Mouse (Mus musculus): ENCODE data around the gene Sesn3. TPM values are rescaled to one million over a fixed set of nuclear protein-coding genes. Genes with fewer than 3 reads are reported as not detected.
"Not testable (repeated sequence)": the region's sequence is repeated elsewhere in the genome, so short reads cannot be mapped to it uniquely, and the experiment has no call there.

Gene Sesn3
- polyA plus RNA-seq, 1 experiment from 2014 or later, result 19.7 TPM

DNA sequence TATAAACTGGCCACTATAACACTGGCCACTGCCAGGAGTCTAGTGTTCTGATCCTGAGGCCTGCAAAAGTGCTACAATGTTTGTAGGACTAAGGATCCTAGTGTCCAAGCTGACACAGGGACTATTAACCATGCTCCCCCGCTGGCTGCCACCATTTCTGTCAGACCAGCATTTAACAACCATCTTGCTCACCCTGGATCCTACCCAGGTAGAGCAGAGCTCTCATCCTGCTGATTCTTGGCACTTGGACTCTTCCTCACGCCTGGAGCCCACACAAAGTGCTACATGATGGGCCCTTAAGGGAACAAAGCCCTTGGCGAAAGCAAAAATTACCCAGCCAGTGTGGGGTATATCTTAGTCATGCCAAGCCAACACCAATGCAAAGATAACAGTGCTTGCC is 62.0 kb downstream of the Sesn3 start:
- Histone ChIP-seq H3K9me3 (no peaks in the 10 kb centered on the region), H3K4me1 (no peaks in the 10 kb centered on the region), H3K4me2 (replicated peaks) (no peak overlapping the region), H3K27ac (no peak overlapping the region), H3K36me3 (peaks cover 4% of the 10 kb centered on the region; the same call in 1 of the 2 replicates), H3K27me3 (replicated peaks) (no peaks in the 10 kb centered on the region), H3K9ac (no peak overlapping the region), H3K4me3 (no peak overlapping the region)
- 85% methylated on average over 3 of the region's 3 CpGs for WGBS
- no peak for ATAC-seq (ENCODE audit: low FRiP score, low read depth)

DNA sequence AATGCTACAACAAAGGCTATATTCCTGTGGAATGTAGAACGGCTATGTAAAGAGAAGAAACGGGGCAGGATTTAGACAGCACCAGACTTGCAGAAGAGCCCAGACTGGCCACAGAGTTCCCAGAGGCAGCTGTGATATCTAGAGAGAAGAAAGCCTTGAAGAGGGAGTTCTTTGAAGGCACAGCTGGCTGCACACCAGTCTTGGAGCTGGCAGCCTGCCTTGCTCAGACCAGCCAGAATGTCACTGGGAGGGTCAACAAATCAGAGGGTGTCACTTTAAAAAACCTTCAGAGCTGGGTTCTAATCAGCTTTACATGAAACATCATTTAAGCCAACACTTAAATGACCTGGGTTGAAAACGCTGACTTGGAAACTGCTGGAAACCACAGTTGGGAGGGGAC is 63.8 kb downstream of the Sesn3 start:
- Histone ChIP-seq H3K9me3 (no peaks in the 10 kb centered on the region), H3K9ac (no peak overlapping the region)

DNA sequence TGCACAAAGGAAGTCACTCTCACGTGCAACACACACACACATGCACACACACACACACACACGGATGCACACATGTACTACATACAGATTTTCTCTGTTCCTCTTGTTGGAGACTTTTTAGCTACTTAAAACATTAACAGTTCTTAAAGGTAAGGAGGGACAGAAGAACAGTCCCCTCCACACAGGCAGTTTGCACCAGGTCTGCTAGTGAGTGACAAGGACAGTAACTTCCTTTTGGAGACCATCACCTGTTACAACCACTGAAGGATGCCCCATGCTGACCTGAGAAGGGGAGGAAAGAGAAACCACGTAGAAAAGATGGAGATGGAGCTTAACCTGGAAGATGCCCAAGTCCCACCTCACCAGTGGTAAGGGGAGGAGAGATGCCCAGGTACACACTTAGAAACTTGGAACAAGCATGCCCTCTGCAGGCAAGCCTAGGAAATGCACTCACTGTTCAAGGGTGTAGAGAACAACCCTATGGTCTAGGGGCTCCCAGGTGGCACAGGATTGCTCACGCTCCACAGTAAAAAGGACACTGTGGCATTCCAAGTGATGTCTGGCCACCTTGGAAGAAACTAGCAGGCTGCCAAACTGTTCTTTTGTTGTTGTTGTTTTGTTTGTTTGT is 67.3 kb downstream of the Sesn3 start:
- Histone ChIP-seq H3K4me3 (no peak overlapping the region), H3K4me1 (no peaks in the 10 kb centered on the region), H3K36me3 (no peaks in the 10 kb centered on the region), H3K9ac (no peak overlapping the region), H3K27ac (no peak overlapping the region), H3K27me3 (replicated peaks) (no peaks in the 10 kb centered on the region), H3K9me3 (no peaks in the 10 kb centered on the region), H3K4me2 (replicated peaks) (no peak overlapping the region)
- WGBS, result 61% methylated on average over 4 of the region's 4 CpGs
- ATAC-seq (ENCODE audit: low FRiP score, low read depth), result peak; percentile 87

More for the DNA sequence above, 63.8 kb downstream of the Sesn3 start:
- Histone ChIP-seq H3K36me3 (no peaks in the 10 kb centered on the region), H3K4me3 (no peak overlapping the region), H3K27me3 (replicated peaks) (no peaks in the 10 kb centered on the region), H3K27ac (no peak overlapping the region), H3K4me2 (replicated peaks) (no peak overlapping the region), H3K4me1 (no peaks in the 10 kb centered on the region)
- ATAC-seq (ENCODE audit: low FRiP score, low read depth), result no peak
- WGBS, result 86% methylated on average over 3 of the region's 3 CpGs

DNA sequence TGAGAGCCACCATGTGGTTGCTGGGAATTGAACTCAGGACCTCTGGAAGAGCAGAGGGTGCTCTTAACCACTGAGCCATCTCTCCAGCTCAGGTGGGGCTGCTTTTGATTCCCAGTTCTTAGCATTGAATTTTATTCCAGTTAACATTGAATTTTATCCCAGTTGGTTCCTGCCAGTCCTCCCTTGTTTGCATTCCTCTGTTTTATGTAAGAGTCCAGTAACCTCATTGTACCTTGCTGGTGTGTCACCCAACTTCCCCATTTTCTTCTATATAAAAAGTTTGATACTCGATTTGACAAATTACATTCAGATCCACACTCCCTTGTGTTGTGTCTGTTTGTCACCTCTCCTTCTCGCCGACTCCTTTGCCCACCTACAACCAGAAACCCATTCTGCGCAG is 71.0 kb downstream of the Sesn3 start:
- H3K36me3 ChIP-seq; H3K27ac ChIP-seq; H3K4me2 ChIP-seq (replicated peaks); H3K4me3 ChIP-seq; H3K9ac ChIP-seq; H3K4me1 ChIP-seq; H3K27me3 ChIP-seq (replicated peaks); H3K9me3 ChIP-seq; ATAC-seq (ENCODE audit: low FRiP score, low read depth): not testable (repeated sequence)
- 92% methylated on average over 4 of the region's 4 CpGs for WGBS

DNA sequence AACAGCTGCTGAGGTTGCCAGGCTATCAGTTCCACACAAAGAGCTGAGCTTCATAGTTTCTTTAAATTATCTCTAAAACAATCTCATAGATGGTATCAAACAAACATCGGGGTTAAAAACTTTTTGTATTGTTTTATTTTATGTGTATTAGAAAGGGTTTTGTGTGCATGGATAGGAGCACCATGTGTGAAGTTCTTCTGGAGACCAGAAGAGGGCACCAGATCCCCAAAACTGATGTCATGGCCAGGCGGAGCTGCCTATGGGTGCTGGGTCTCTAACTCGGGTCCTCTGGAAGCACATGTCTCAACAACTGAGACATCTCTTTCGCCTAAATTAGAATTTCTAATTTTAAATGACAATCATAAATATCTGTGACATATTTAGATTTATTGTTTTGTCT is 73.5 kb downstream of the Sesn3 start:
- Histone ChIP-seq H3K9ac (no peak overlapping the region), H3K27ac (no peak overlapping the region), H3K4me1 (no peaks in the 10 kb centered on the region), H3K4me2 (replicated peaks) (no peak overlapping the region), H3K4me3 (no peak overlapping the region), H3K36me3 (no peaks in the 10 kb centered on the region), H3K9me3 (no peaks in the 10 kb centered on the region), H3K27me3 (replicated peaks) (no peaks in the 10 kb centered on the region)
- ATAC-seq (ENCODE audit: low FRiP score, low read depth), result no peak
- 61% methylated on average over 4 of the region's 4 CpGs for WGBS

DNA sequence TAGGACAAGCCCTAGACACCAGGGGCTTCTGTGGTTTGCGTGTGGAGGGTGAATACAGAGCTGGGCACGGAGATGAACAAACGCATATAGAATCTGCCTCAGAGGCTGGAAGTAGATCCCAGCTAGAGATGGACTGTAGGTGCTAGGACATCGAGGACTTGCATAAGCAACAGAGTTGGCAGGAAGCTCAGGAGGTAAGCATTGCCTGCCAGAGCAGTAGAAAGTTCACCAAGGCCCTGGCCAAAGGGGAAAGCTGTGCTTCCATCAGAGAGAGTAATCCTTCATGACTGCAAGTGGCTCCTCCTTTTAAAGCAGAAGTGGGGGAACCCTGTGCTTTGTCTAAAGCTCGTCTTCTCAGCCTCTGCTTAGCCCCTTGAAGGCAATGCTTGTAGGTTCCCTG is 74.5 kb downstream of the Sesn3 start:
- Histone ChIP-seq H3K9me3 (no peaks in the 10 kb centered on the region), H3K4me3 (no peak overlapping the region), H3K4me2 (replicated peaks) (no peak overlapping the region), H3K9ac (no peak overlapping the region), H3K4me1 (no peaks in the 10 kb centered on the region), H3K27ac (no peak overlapping the region), H3K36me3 (no peaks in the 10 kb centered on the region), H3K27me3 (replicated peaks) (no peaks in the 10 kb centered on the region)
- no peak for ATAC-seq (ENCODE audit: low FRiP score, low read depth)
- 89% methylated on average over 5 of the region's 5 CpGs for WGBS

DNA sequence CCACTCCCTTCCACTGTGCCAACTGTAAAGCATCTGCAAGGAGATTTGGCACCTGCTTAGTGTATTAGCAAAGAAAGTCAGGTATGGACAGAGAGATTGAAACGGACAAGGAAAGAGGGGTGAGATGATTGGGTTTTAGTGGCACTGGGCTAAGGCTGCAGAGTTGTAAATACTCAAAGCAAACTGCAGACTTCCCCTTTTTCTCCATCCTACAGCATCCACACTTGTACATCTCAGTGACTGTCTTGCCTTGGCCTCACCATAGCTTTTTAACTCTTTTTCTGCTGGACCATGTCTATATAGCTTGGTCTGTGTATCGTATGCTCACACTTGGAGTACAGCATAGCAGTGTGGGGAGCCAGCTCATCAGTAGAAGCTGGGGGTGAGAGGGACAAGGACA is 75.9 kb downstream of the Sesn3 start:
- Histone ChIP-seq H3K9me3 (no peaks in the 10 kb centered on the region), H3K27ac (no peak overlapping the region), H3K36me3 (no peaks in the 10 kb centered on the region), H3K4me2 (replicated peaks) (no peak overlapping the region), H3K4me1 (no peaks in the 10 kb centered on the region), H3K4me3 (no peak overlapping the region), H3K27me3 (replicated peaks) (no peaks in the 10 kb centered on the region), H3K9ac (no peak overlapping the region)
- 85% methylated on average over 2 of the region's 2 CpGs for WGBS
- no peak for ATAC-seq (ENCODE audit: low FRiP score, low read depth)

DNA sequence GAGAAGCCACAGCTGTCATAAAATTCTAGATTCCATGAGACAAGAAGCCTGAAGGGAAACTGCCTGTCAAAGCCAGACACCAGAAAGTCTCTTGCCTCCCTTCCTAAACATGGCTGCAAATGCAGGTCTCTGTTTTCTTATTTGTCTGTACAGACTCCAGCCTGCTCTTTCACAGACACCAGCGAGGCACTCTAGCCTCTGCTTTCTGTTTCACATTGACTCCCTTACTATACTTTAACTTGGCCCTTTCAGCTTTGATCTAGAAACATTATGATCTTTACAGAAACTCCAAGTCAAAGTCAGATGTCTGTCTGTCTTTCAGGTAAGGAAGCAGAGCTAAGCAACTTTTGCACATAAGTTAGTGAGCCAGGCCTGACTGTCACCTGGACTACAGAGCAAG is 77.5 kb downstream of the Sesn3 start:
- Histone ChIP-seq H3K4me3 (no peak overlapping the region), H3K27ac (no peak overlapping the region), H3K4me1 (no peaks in the 10 kb centered on the region), H3K27me3 (replicated peaks) (no peaks in the 10 kb centered on the region), H3K9ac (no peak overlapping the region), H3K9me3 (no peaks in the 10 kb centered on the region), H3K36me3 (no peaks in the 10 kb centered on the region), H3K4me2 (replicated peaks) (no peak overlapping the region)
- 90% methylated on average over 1 of the region's 1 CpGs for WGBS
- no peak for ATAC-seq (ENCODE audit: low FRiP score, low read depth)

DNA sequence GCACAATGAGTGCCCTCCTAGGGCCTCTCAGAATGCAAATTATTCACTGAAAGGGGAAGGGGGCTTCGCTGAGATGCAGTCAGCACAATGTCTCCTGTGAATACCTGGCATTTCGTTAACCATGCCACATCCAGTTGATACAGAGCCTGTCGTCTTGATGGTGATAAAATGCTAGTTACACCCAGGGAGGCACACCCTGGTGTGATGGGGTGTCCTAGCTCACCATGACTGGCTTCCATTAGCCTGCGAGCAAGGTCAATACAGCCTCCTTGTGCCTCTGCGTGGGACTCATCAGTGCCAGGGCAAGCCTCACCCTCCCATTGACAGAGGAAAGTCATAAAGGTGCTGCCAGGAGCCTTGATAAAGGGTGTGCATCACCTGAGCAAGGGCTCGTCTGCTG is 80.0 kb downstream of the Sesn3 start:
- Histone ChIP-seq H3K4me3 (no peak overlapping the region), H3K4me2 (replicated peaks) (no peak overlapping the region), H3K9ac (no peak overlapping the region), H3K9me3 (no peaks in the 10 kb centered on the region), H3K27me3 (replicated peaks) (no peaks in the 10 kb centered on the region), H3K27ac (no peak overlapping the region), H3K4me1 (no peaks in the 10 kb centered on the region), H3K36me3 (no peaks in the 10 kb centered on the region)
- ATAC-seq (ENCODE audit: low FRiP score, low read depth), result no peak
- 45% methylated on average over 6 of the region's 6 CpGs for WGBS

DNA sequence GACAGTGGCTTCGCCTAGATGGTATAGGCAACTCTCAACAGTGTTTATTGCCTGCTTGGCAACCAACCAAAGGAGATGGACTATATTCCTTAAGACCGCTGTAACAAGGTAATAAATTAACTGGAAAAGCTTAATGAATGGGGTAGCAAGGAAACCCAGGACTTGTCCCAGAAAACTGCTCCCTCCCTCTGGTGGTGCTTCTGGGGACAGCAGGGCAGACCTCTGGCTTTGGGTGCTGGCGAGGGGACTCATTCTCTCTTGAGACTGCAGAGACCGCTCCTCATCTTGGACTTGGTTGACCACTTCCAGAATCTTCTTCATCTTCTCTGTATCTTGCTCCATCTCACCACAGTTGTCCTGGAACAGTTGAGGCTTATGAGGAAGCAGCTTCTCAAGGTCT is 82.2 kb downstream of the Sesn3 start:
- Histone ChIP-seq H3K4me3 (no peak overlapping the region), H3K36me3 (no peaks in the 10 kb centered on the region), H3K9ac (no peak overlapping the region), H3K9me3 (no peaks in the 10 kb centered on the region), H3K27me3 (replicated peaks) (no peaks in the 10 kb centered on the region), H3K27ac (no peak overlapping the region), H3K4me1 (no peaks in the 10 kb centered on the region), H3K4me2 (replicated peaks) (no peak overlapping the region)
- 81% methylated on average over 4 of the region's 4 CpGs for WGBS
- ATAC-seq (ENCODE audit: low FRiP score, low read depth), result no peak

DNA sequence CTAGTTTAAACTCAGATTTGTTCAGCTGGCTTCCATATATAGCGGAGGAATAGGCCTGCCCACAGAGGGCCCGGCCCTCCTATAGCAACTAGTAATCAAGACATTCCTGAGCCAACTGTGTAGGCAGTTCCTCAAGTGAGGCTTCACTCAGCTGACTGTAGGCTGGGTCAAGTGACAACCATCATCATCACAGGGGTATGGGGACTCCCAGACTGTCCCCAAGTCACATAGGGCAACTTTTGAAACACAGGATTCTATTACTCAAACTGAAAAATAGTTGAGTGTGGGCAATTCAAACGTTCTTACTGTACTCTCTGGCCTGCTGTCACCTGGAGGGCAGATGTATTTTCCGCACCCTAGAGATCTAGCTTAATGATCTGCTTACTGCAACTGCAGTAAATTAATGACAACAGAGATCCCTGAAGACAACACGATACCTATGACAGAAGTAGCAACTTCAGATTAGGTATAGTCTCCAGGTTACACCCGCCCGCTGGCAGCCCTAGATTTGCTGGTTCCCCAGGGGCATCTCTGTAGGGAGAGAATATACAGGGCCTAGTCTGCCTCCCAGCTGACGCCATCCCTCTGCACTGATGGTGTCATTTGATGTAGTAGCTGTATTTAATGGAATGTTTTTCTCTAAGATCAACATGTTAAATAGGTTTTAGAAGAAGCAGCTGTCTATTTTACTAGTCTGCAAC is 87.4 kb downstream of the Sesn3 start:
- 91% methylated on average over 8 of the region's 8 CpGs for WGBS
- ATAC-seq (ENCODE audit: low FRiP score, low read depth), result no peak
- Histone ChIP-seq H3K36me3 (no peaks in the 10 kb centered on the region), H3K4me1 (no peaks in the 10 kb centered on the region), H3K4me3 (no peak overlapping the region), H3K9me3 (no peaks in the 10 kb centered on the region), H3K27me3 (replicated peaks) (no peaks in the 10 kb centered on the region), H3K4me2 (replicated peaks) (no peak overlapping the region), H3K9ac (no peak overlapping the region), H3K27ac (no peak overlapping the region)

DNA sequence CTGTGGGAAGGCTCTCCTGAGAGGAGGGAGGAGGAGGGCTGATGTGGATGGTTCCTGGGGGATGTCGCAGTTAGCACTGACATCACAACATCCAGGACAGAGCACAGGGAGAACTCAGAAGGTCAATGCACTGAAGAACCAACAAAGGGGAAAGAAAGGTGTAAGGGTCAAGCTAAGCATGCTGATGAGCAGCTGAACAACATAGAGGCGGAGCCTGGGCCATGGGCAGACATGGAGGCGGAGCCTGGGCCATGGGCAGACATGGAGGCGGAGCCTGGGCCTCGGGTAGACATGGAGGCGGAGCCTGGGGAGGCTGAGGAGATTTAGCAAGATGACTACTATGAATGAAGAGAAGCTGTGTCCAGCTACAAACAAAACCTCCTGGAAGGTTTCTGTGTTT is 88.7 kb downstream of the Sesn3 start:
- H3K27ac ChIP-seq, result no peak overlapping the region
- no peaks in the 10 kb centered on the region for H3K4me1 ChIP-seq
- no peak overlapping the region for H3K4me2 ChIP-seq (replicated peaks)
- no peaks in the 10 kb centered on the region for H3K27me3 ChIP-seq (replicated peaks)
- H3K4me3 ChIP-seq, result no peak overlapping the region
- WGBS, result 85% methylated on average over 6 of the region's 6 CpGs
- no peak for ATAC-seq (ENCODE audit: low FRiP score, low read depth)
- no peak overlapping the region for H3K9ac ChIP-seq
- no peaks in the 10 kb centered on the region for H3K36me3 ChIP-seq
- H3K9me3 ChIP-seq, result no peaks in the 10 kb centered on the region

DNA sequence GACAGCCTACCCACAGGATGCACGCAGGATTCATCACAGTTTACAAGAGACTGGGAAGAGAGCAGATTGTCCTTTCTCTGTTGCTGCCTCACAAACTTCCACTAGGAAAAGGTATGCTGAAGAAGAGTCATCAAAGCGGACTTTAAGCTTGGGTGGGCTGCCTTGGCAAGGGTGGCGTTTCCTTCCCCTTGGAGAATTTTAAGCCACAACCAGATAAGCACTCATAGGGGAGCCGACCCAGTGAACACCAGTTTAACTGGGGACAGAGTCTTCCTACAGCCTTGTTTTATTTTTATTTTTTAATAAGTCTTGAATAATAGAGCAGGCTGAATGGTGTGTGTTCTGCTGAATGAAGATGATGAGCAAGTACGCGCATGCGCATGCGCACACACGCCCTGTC is 89.9 kb downstream of the Sesn3 start:
- Histone ChIP-seq H3K4me2 (replicated peaks) (no peak overlapping the region), H3K9me3 (no peaks in the 10 kb centered on the region), H3K27ac (no peak overlapping the region), H3K4me3 (no peak overlapping the region), H3K36me3 (no peaks in the 10 kb centered on the region), H3K27me3 (replicated peaks) (no peaks in the 10 kb centered on the region), H3K4me1 (no peaks in the 10 kb centered on the region), H3K9ac (no peak overlapping the region)
- no peak for ATAC-seq (ENCODE audit: low FRiP score, low read depth)
- WGBS, result 95% methylated on average over 9 of the region's 9 CpGs
